Mouse (Mus musculus) left cerebral cortex, adult 18-20 months (tissue): Measurements from ENCODE around the gene Ddx24. TPM values are rescaled to one million over a fixed set of nuclear protein-coding genes. Genes with fewer than 3 reads are reported as not detected.
"Not testable (repeated sequence)": the region's sequence is repeated elsewhere in the genome, so short reads cannot be mapped to it uniquely, and the experiment has no call there.

Experiments used
- DNase-seq, 2 experiments: peaks; one replicate each; pipeline ENCODE4 v3.0.0; 2021 to 2022; ENCODE audit warnings: low spot score in 2 of 2, mixed read lengths in 1 of 2
- long read RNA-seq, 2 experiments: library from polyadenylated mRNA; stranded (forward); transcript quantifications; one replicate each; pipeline ENCODE4 v2.0.0; 2021
- total RNA-seq, 2 experiments: library from RNA; stranded (reverse); gene quantifications; 2 replicates each; pipeline ENCODE4 v1.2.3; 2021

The Ddx24 gene
- 100 to 1,000 TPM; 235 to 238 TPM for total RNA-seq
- long read RNA-seq, experiment 1, transcript Ddx24-201 (9 exons, 2,850 nt): major isoform, 297 of 382 reads
- long read RNA-seq, experiment 1, transcript Ddx24-202 (9 exons, 3,063 nt): minor isoform, 6 of 382 reads
- long read RNA-seq, experiment 1, partial matches to known transcripts: 39 of 382 reads
- long read RNA-seq, experiment 1, other reads (novel, unspliced or antisense): 38 of 382 reads
- long read RNA-seq, experiment 2, transcript Ddx24-202 (9 exons, 3,063 nt): minor isoform, 8 of 277 reads
- long read RNA-seq, experiment 2, transcript Ddx24-201 (9 exons, 2,850 nt): major isoform, 214 of 277 reads
- long read RNA-seq, experiment 2, partial matches to known transcripts: 31 of 277 reads
- long read RNA-seq, experiment 2, other reads (novel, unspliced or antisense): 24 of 277 reads

DNA sequence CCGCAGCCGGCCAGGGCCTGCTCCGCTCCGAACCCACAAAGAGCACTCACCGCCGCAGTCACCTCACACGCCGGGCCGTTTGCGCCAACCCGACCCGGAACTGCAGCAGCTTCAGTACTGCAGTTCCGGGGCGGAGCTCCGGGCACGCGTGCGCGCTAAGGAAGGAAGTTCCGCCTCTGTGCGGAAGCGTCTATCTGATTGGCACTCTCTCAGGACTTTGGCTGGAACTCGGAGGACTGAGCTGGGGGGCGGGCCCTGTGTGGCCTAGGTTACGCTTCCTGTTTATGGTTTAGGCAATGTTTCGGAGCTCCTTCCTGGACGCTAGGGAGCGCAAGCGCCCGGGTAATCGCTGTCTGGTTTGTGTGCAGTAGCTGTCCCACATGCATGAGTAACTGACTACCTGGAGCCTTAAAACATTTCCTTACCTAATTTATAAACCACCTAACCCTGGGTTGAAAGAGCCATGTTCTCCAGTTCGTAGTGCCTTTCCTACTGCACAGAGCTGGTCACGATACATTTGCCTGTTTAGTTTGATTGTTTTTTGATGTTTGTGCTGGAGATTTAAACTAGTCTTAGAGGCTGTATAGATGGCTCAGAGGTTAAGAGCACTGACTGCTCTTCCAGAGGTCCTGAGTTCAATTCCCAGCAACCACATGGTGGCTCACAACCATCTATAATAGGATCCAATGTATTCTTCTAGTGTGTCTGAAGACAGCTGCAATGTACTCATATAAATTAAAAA, at the start of gene Ddx24:
Gene Ddx24 (minus strand): TSS at position 102 of the 742 bp plus-strand sequence.
- peak; percentile 94 to 99 for DNase-seq

- DNase-seq: no peak
Measured at GRCm38 (mm10) chr12:103474481-103474880, 48.9 kb upstream of the Ddx24 start.

DNA sequence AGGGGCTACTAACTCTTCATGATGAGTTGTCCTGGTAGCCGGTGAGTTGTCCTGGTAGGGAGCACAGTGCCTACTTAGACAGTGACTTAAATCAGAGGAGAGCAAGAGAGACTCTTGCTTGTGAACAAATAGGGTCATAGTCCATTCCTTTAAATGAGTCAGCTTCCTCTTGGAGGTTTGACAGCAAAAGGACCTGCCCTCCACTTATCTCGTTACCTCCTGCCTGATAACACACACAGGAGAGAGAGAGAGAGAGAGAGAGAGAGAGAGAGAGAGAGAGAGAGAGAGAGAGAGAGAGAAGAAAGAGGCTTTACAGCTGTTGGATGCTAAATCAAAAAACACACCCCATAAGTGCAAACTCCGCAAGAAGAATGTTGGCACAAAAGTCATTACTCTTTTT, 31.5 kb upstream of the Ddx24 start, which contains the start of gene Ifi27l2b:
Gene Ifi27l2b (minus strand): TSS at position 84 of the 400 bp plus-strand sequence.
- no peak for DNase-seq

DNA sequence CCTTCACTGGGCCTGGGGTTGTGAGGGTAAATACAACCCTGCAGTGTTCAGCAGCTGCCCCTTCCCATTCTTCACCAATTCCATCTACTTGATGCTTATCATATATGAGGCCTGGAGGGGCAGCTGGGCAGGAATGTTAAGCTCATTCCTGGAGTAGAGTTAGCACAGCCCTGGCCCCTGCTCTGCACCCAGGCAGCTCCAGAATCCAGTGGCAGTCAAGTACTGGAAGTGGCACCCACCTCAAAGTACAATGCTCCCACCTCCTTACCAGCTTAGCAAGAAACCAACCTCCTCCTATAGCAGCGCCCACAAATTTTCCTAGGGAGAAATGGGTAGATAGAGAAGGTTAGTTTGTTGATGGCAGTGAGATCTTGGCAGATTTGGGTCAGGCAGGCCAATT, 31.1 kb upstream of the Ddx24 start:
- not testable (repeated sequence) for DNase-seq

DNA sequence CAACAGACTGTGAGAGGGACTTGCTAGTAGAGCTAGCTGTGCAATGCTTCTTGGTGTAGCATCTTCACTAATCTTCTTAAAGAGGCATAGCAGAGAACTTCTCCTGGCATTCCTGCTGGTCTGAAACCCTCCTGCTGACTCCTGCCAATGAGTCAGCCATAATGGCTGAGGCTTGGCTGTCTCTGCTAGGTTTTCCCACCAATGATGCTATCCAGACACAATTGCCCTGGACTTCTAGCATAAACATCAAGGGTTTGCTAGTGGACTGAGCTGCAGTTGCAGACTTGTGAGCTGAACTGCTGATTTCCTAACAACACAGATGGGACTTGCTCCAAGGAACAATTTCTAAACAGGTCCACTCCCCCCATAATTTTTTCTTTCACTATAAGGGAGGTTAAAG, 27.7 kb upstream of the Ddx24 start:
- no peak for DNase-seq

DNA sequence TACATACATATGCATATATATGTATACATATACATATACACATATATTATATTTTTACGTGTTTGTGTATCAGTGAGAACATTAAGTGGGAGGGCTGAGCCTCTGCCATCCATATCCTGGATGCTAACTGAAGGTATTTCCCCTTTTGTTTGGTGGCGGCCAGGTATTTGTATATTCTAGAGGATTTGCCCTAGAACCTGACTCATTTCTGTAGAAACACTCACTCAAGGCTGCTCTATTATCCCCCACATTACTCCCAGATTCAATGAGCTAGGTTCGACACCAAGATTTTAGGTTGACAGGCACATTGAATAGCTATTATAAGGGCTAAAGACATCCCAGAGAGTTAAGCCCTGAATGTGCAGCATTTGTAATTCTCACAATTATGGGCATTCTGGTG, 19.4 kb upstream of the Ddx24 start:
- DNase-seq: no peak

DNA sequence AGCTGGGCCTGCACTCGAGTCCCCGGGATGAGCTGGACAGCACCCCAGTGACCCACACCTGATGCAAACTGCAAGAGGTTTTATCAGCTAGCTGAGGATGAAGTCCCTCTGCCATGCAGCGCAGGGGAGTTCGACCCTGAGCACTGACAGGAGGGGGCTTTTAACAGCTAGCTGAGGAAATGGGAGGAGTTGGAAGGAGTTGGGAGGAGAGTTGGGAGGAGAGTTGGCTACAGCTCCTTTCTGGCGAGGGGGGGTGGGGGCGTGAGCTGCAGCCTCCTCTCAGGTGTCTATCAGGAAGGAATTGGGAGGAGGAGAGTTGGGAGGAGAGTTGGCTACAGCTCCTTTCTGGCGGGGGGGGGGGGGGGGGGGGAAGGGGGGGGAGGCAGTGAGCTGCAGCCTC, 18.6 kb upstream of the Ddx24 start:
- not testable (repeated sequence) for DNase-seq

DNA sequence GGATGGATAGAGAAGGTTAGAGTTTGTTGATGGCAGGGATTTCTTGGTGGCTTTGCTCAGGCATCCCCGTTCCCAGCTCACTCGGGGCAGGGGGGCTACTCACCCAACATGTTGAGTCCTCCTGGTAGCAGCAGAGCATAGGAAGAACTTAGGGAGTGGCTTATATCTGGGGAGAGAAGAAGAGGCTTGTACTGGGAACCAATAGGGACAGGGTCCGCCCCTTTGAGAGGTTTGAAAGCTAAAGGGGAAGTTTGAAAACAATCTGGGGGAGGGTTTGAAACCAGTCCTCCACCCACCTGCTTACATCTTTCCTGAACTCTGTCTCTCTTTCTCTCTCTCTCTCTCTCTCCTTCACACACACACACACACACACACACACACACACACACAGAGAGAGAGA, 17.9 kb upstream of the Ddx24 start, which contains the start of gene Ifi27l2a:
Gene Ifi27l2a (minus strand): TSS at position 157 of the 400 bp plus-strand sequence.
- DNase-seq: no peak

- DNase-seq: no peak
Measured at GRCm38 (mm10) chr12:103437601-103438000, 12.0 kb upstream of the Ddx24 start.

GRCm38 (mm10) chr12:103434861-103435260, 9.2 kb upstream of the Ddx24 start:
- no peak for DNase-seq

- DNase-seq: peak; percentile 53 to 57
Measured at GRCm38 (mm10) chr12:103433986-103434731, 8.5 kb upstream of the Ddx24 start, which contains the start of gene Ifi27. Gene Ifi27, plus strand, starts transcription at chr12:103434211.

- no peak for DNase-seq
Measured at GRCm38 (mm10) chr12:103433430-103433829, 7.8 kb upstream of the Ddx24 start.

DNA sequence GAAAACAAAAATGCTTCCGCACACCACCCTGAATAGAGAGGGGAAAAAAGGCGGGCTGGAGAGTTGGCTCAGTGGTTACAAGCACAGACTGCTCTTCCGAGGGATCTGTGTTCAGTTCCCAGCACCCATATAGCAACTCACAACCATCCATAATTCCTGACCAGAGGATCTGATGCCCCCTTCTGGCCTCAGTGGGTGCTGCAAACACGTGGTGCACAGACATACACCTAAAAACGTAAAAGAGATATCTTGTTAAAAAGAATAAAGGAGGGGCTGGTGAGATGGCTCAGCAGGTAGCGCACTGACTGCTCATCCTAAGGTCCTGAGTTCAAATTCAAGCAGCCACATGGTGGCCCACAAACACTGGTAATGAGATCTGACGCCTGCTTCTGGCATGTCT, 1.1 kb upstream of the Ddx24 start:
- no peak for DNase-seq

- peak in 1 of 2 experiments; percentile 23 for DNase-seq
Measured at GRCm38 (mm10) chr12:103425016-103425728, 458 bp downstream of the Ddx24 start.

- peak; percentile 66 to 78 for DNase-seq
Measured at GRCm38 (mm10) chr12:103408144-103408543, 17.5 kb downstream of the Ddx24 start.

DNA sequence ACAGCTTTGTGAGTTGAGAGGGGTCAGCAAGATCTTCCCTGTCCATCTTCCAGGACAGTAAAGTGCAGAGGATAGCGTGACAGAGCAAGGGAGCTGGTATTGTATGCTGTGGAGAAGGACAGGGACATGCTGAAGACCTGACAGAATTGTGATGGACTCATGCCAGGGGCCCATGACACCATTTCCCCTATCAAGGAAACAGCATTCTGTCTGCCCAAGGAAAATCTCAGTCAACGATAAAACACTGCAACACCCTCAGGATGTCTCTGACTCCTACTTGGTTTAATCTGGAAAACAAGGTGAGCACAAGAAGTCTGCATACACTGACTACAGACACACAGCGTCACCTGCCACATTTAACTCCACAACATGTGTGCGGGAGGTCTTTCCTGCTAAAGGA, 17.9 kb downstream of the Ddx24 start, which contains the start of gene 9330161L09Rik:
Gene 9330161L09Rik (minus strand): TSS at position 101 of the 400 bp plus-strand sequence.
- no peak for DNase-seq

- DNase-seq: no peak
Measured at GRCm38 (mm10) chr12:103404131-103404530, 21.5 kb downstream of the Ddx24 start.

- no peak for DNase-seq
Measured at GRCm38 (mm10) chr12:103396751-103397150, 28.9 kb downstream of the Ddx24 start.

DNA sequence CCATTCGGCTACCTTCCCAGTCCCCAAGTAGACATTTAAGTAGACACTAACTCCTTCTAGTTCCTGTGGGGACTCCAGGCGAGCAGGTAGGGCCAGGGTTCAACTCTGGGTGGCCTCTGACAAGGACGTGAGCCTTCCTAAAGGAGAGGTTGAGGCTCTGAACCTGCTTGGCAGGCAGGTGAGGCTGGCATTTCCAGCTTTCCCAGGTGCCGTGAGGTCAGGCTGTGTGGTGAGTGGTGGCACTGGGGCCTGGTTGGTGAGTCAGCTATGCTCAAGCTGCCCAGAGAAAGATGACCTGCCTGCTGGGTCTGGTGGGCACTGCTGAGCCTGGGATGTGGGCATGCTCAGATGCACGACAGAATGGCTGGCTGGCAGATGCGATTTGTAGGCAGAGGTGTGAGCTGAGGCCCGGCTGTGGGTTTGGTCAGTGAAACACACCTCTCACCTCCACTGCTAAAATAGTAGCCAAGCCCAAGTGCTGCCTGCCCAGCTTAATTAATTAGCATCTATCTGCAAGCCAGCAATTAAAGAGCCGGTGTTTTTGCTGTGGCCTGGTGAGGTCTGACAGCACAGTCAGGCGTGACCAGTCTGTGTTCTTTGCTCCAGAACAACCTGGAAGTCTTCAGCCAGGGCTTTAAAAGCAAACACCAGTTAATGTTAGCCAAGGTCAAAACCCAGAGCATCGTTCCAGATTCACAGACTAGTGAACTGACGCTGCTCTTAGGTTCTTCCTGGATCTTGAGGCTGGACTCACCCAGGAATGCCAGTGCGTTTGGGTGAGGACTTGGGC, 29.9 kb downstream of the Ddx24 start:
- no peak for DNase-seq

DNA sequence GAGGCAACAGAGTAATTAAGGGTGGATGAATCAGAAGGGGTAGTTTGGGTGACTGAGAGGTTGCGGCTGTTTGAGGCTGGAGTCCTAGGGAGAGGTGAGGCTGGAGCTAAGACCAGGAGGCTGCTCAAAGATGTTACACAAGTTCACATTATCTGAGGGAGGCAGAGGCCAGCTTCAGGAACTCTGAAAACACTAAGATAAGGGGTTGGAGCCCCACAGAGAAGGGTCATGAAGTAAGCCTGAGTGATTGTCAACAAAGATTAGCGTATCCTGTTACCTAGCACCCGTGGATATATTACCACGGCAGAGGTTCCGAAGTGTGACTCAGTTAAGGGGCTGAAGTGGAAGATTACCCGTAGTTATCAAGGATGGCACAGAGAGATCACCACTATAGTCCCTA, 32.1 kb downstream of the Ddx24 start:
- no peak for DNase-seq
